Mouse (Mus musculus): ENCODE measurements around the gene Dcbld2.

Dcbld2 gene

GRCm38 (mm10) chr16:58487861-58488260 is 79.6 kb downstream of the Dcbld2 start:
- no peak for DNase-seq (ENCODE audit: low spot score)

- DNase-seq (ENCODE audit: low spot score), result no peak
Measured at GRCm38 (mm10) chr16:58496791-58497190, 88.5 kb downstream of the Dcbld2 start.

DNA sequence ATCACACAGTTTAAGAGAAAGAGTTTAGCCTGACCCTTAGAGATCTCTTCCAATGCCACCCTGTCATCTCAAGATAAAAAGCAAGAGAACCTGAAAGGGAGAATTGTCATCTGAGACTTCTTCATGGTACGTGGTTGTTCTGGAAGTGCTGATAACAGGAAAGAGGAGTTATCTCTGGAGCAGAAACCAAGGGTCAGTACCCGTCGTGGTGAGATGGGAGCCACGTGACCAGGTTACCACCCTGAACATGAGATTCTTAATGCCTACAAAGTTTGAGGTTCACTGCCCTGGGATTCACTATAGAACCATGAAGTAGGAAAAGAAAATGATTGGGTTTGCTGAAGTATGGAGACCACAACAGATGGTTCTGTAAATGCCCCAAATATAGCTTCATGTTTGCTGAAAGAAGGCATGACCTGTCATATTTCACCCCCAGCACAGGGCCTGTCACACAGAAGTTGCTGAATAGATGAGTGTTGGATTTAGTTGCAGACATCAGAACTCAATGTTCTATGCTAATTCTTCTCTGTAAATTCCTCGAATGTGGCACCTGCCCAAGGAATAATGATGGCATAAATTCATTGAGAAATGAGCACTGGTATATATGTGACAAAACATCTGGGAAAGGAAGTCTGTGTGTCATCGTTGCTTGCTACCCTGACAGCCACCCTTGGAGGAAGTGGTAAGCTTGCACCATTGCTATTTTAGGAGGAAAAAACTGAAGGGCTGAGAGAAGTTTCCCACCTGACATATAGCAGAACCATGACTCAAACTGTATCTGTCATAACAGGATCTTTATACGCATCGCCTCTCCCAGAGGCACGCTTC is 89.9 kb downstream of the Dcbld2 start:
- DNase-seq (ENCODE audit: low spot score), result no peak

DNA sequence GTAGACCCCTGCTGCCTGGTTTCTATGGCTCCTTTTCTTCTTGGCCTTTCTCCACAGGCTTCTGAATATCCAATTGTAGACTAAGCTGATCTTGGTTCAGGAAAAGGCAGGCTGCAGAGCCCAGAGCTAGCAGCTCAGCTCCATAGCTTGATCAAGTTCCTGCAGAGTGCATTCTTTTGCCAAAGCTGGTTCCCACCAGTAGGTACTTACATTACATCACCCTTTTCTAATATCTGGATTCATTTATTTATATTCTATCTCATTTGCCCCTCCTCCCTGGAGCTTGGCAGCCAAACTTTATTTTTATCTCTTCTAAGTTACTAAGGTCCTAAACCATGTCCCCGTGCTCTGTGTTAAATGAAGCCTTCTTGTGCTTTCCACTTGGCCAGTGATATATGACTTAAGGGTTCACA is 90.9 kb downstream of the Dcbld2 start:
- no peak for DNase-seq (ENCODE audit: low spot score)

- DNase-seq (ENCODE audit: low spot score), result no peak
Measured at GRCm38 (mm10) chr16:58499650-58500049, 91.4 kb downstream of the Dcbld2 start.

DNA sequence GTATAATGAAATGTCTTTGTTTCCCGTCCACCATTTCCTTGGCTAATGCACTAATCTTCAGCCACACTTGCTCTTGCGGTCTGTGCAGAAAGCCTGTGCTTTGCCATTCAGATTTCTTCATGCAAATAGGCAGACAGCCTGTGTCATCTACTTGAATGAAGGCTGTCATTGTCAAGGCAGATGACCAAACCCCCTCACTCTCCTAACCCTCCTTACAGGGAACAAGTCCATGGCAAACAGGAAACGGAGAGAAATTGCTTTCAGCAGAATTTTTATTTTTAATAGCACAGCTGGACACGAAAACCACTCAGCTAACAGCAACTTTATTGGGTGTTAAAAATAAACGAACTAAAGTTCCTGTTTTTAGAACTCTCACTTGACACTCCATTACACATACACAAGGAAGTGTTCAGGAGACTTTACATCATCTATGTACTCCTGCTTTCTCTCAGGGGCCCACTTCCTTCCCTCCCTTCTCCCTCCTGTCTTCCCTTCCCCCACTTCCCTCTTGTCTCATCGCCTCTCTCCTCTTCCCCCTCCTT is 93.6 kb downstream of the Dcbld2 start:
- DNase-seq (ENCODE audit: low spot score), result no peak

DNA sequence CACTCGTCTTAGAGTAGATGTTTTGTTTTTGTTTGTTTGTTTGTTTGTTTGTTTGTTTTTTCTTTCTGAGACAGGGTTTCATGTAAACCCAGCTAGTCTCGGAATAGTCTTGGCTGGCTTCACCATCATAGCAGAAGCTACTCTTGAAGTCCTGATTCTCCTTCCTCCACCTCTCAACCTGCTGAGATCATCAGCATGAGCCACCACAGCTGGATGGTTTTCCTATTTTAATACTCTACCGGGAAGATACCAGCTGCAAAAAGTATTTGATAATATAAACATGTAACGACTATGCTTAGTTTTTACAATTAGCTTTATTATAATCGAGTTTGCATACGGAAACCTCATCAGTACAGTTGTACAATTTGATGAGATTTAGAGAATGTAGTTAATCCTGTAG is 94.3 kb downstream of the Dcbld2 start:
- no peak for DNase-seq (ENCODE audit: low spot score)

DNA sequence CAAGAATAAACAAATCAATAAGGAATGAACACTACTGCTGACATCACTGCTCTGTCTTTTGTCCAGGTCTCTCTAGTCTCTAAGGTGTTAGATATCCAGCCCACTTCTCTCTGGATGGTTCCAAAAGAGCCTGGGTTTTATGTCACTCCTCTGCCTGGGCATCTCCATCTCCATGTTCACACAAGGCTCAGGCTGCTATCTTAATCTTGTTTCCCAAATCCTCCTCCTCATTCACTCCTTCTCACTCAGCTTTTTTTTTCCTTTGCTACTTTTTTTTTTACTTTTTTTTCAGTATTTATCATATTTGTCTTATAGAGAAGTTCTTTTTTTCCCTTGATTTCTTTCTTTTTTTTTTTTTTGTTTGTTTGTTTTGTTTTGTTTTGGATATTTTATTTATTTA is 96.7 kb downstream of the Dcbld2 start:
- DNase-seq (ENCODE audit: low spot score), result no peak

GRCm38 (mm10) chr16:58512181-58512761 is 104.0 kb downstream of the Dcbld2 start:
- peak; percentile 25 for DNase-seq (ENCODE audit: low spot score)

- no peak for DNase-seq (ENCODE audit: low spot score)
Measured at GRCm38 (mm10) chr16:58512887-58513286, 104.6 kb downstream of the Dcbld2 start.

GRCm38 (mm10) chr16:58513755-58514154 is 105.5 kb downstream of the Dcbld2 start:
- DNase-seq (ENCODE audit: low spot score), result no peak

DNA sequence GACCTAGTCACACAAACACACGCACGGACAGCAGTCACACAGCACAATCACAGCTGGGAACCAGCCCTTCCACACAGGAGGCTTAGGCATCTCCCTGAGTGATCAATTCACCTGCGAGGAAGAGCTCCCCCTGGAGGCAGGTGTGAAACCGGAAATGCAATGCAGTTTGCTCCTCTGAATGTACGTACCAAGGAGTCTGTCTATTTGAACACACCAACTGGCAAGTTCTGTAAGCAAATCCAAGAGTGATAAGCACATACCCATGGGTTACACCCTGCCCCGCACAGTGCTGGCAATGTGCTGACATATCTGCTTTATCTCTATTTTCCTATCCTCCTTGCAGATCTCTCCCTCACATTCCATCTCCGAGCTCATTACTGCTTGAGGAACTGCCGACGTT is 106.3 kb downstream of the Dcbld2 start:
- peak; percentile 59 for DNase-seq (ENCODE audit: low spot score)

- no peak for DNase-seq (ENCODE audit: low spot score)
Measured at GRCm38 (mm10) chr16:58516161-58516560, 107.9 kb downstream of the Dcbld2 start.

DNA sequence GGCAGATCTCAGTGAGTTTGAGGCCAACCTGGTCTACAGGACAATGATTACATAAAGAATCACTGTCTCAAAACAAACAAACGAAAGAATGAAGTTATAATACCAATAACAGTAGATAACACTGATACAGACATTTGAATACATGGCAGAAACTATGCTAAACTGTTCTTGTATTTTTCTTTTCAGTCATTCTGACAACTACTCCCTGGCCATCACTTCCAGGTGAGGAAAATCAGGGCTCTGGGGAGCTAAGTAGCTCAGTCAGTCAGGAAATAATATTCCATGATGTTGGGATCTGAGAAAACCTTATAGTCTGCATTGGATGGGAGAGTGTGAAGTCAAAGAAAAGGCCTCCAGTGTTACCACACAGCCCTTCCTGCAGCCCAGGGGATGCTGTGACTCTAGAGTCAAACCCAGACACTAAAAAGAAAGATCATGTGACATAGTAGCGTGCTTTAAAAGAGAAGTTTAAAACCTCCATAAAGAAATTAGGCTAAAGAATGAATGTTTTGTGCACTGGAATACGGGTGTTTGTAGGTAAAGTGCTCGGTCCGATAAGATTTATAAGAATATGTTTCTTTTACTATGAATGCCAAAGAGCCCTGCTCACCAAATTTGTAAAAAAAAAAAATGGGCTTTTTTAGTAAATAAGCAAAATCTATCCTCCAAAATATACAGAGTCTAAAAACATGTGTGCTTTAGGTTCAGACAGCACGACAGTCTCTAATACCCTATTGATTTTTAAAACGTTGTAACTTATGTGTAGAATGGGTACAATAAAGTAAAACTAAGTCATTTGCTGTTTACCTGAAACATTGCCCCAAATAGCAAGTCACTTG is 108.9 kb downstream of the Dcbld2 start:
- DNase-seq (ENCODE audit: low spot score), result no peak

Data from urinary bladder, postnatal 14 days (tissue).